In the genomic region with DNA sequence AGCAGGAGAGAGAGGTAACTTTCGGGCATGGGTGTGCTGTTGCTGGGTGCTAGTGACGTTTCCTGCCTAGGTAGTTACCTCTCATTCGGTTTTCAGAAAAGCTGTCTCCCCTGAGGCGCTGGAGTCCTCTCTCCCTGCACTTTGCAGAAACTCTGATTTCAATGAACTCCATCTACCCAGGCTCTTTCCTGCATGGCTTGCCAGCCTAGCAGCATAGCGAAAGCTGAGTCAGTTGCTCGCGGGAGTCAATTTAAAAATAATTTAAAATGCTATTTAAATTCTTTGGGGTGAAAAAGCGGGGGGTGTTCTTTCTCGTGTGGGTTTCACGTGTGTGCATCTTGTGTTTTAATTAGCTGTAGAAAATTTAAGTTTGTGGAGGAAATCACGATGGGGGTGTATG, we compare ENCODE assay signal across 8 mouse cellular contexts. TPM values are rescaled to one million over a fixed set of nuclear protein-coding genes. Genes with fewer than 3 reads are reported as not detected.
DNase-seq lines count a peak whose midpoint lies in the region; ATAC-seq lines count a peak whose summit lies in the region.

No protein-coding gene starts in this region.

- no peaks in the 10 kb centered on the region for H3K36me3 ChIP-seq in intestine, embryonic 16.5 days (ENCODE audit: control insufficient read depth, insufficient read depth, low read length)
- no peaks in the 10 kb centered on the region for H3K36me3 ChIP-seq in neural tube, embryonic 14.5 days (ENCODE audit: control insufficient read depth, insufficient read depth, low read length)

- H3K9me3 ChIP-seq in intestine, embryonic 16.5 days (ENCODE audit: control insufficient read depth, low read length): no peaks in the 10 kb centered on the region
- no peaks in the 10 kb centered on the region for H3K9me3 ChIP-seq in neural tube, embryonic 14.5 days (ENCODE audit: control insufficient read depth, low read length)

- no peak overlapping the region for H3K9ac ChIP-seq in intestine, embryonic 16.5 days (ENCODE audit: low read depth, low read length)
- H3K9ac ChIP-seq in neural tube, embryonic 14.5 days (replicated peaks; ENCODE audit: low read depth, low read length): 0 out of 2 replicates have a peak overlapping the region, but pooled peaks have one; percentile 37

- H3K27ac ChIP-seq in intestine, embryonic 16.5 days (ENCODE audit: low read length): no peak overlapping the region
- no peak overlapping the region for H3K27ac ChIP-seq in neural tube, embryonic 14.5 days (ENCODE audit: low read depth, low read length)

- H3K4me3 ChIP-seq in intestine, embryonic 16.5 days (ENCODE audit: low read length): peak overlapping the region; percentile 59
- peak overlapping the region; percentile 36; the same call in 1 of the 2 replicates for H3K4me3 ChIP-seq in neural tube, embryonic 14.5 days (ENCODE audit: low read depth, low read length)

- 4% methylated on average over 11 of the region's 11 CpGs for WGBS in intestine, embryonic 16.5 days
- 3% methylated on average over 11 of the region's 11 CpGs for WGBS in neural tube, embryonic 14.5 days

- peaks cover 43% of the 10 kb centered on the region for H3K27me3 ChIP-seq in intestine, embryonic 16.5 days (replicated peaks; ENCODE audit: control insufficient read depth, insufficient read depth, low read length)
- H3K27me3 ChIP-seq in neural tube, embryonic 14.5 days (ENCODE audit: control insufficient read depth, insufficient read depth, low read length): peaks cover 57% of the 10 kb centered on the region

- ATAC-seq in intestine, embryonic 16.5 days: no peak
- no peak for ATAC-seq in neural tube, embryonic 14.5 days (ENCODE audit: low read depth)

- H3K4me1 ChIP-seq in intestine, embryonic 16.5 days (ENCODE audit: control insufficient read depth, insufficient read depth, low read length): peaks cover 24% of the 10 kb centered on the region
- peaks cover 11% of the 10 kb centered on the region; the same call in 1 of the 2 replicates for H3K4me1 ChIP-seq in neural tube, embryonic 14.5 days (ENCODE audit: control insufficient read depth, insufficient read depth, low read length)

- peak; percentile 49 for DNase-seq in cerebellum, adult 9-10 months
- DNase-seq in cerebellum, postnatal 4 days (ENCODE audit: low spot score in 2 of 2): no peak
- peak; percentile 48 for DNase-seq in right cerebral cortex, adult 18-20 months
- no peak for DNase-seq in right cerebral cortex, postnatal 4 days
- no peak for DNase-seq in gastrocnemius, postnatal 25 days
- no peak for DNase-seq in adrenal gland, adult 8-10 months

- H3K4me2 ChIP-seq in intestine, embryonic 16.5 days (ENCODE audit: low read depth, low read length): peak overlapping the region; percentile 96
- peak overlapping the region; percentile 85 for H3K4me2 ChIP-seq in neural tube, embryonic 14.5 days (ENCODE audit: low read depth, low read length)

RNA-seq across cellular contexts. Expression of gene H6pd, which starts 21.1 kb away (rescaled TPM):
- 31.6 and 41.6 TPM in 2 replicates for polyA plus RNA-seq in intestine, embryonic 16.5 days (2015; fragmentation: Nextera tagmentation; extraction: Ambion mirVana)
- 2.0 and 3.3 TPM in 2 replicates for polyA plus RNA-seq in neural tube, embryonic 14.5 days (2014; fragmentation: Nextera tagmentation; extraction: Ambion mirVana)
- 10 to 100 TPM; 43.2 to 49.2 TPM for total RNA-seq in gastrocnemius, postnatal 25 days (2021)
- 100 to 1,000 TPM; 122 to 173 (median 155) TPM for total RNA-seq in adrenal gland, adult 8-10 months (2022)

RNA-seq across cellular contexts. Expression of gene Gpr157, which starts 57.3 kb away (rescaled TPM):
- polyA plus RNA-seq in intestine, embryonic 16.5 days (2015; fragmentation: Nextera tagmentation; extraction: Ambion mirVana): 1.6 and 1.8 TPM in 2 replicates
- 0.16 and 0.33 TPM in 2 replicates for polyA plus RNA-seq in neural tube, embryonic 14.5 days (2014; fragmentation: Nextera tagmentation; extraction: Ambion mirVana)
- total RNA-seq in gastrocnemius, postnatal 25 days (2021): 10 to 100 TPM; 22.8 to 35.7 TPM
- total RNA-seq in adrenal gland, adult 8-10 months (2022): 1 to 10 TPM; 1.4 to 3.3 (median 2.3) TPM

Comparison
In these comparisons a context has a peak if more than half of its experiments do, and no peak if none do; other contexts are left out.
1. DNase-seq: peak in cerebellum, adult 9-10 months (single experiment) and right cerebral cortex, adult 18-20 months (single experiment); none in cerebellum, postnatal 4 days (0 of 2), right cerebral cortex, postnatal 4 days (single experiment), gastrocnemius, postnatal 25 days (single experiment) and adrenal gland, adult 8-10 months (single experiment).
2. RNA of gene Gpr157, which starts 57.3 kb away (total RNA-seq): 22.8 to 35.7 TPM in gastrocnemius, postnatal 25 days; 1.4 to 3.3 TPM in adrenal gland, adult 8-10 months; every median in the first group is over 4 times any median in the second.